Mouse (Mus musculus): ENCODE data around the gene Fbxo7. TPM values are rescaled to one million over a fixed set of nuclear protein-coding genes. Genes with fewer than 3 reads are reported as not detected.

The Fbxo7 gene
- polyA plus RNA-seq, 2 experiments = 42.1 to 67.2 TPM

GRCm38 (mm10) chr10:86011172-86011571 lies 10.6 kb upstream of the Fbxo7 start:
- H3K4me2 ChIP-seq (ENCODE audit: low read depth) = no peak overlapping the region
- H3K4me1 ChIP-seq (replicated peaks; ENCODE audit: control insufficient read depth in 2 of 2, insufficient read depth in 2 of 2, low read length in 1 of 2) = no peaks in the 10 kb centered on the region
- no peaks in the 10 kb centered on the region for H3K27me3 ChIP-seq (ENCODE audit: control insufficient read depth, insufficient read depth, low read length)
- DNase-seq (ENCODE audit: low read depth in 3 of 3, low spot score in 3 of 3) = no peak
- no peaks in the 10 kb centered on the region for H3K36me3 ChIP-seq (replicated peaks; ENCODE audit: control insufficient read depth, insufficient read depth, low read depth)
- no peaks in the 10 kb centered on the region for H3K9me3 ChIP-seq (ENCODE audit: control insufficient read depth, low read length)
- ATAC-seq (ENCODE audit: insufficient read depth) = no peak
- WGBS (ENCODE audit: insufficient replicate concordance) = 14% methylated on average over 2 of the region's 2 CpGs
- no peak overlapping the region for H3K9ac ChIP-seq (replicated peaks)
- H3K27ac ChIP-seq = no peak overlapping the region
- no peak overlapping the region for H3K4me3 ChIP-seq (ENCODE audit: insufficient read depth in 1 of 2, low read depth in 2 of 2, low read length in 2 of 2)
- TF ChIP-seq EP300 (IDR thresholded peaks at IDR 0.05; ENCODE audit: low read depth) (no peak), CTCF (IDR thresholded peaks at IDR 0.05; ENCODE audit: low read depth) (no peak)

- no peaks in the 10 kb centered on the region for H3K27me3 ChIP-seq (ENCODE audit: control insufficient read depth, insufficient read depth, low read length)
- no peak for DNase-seq (ENCODE audit: low read depth in 3 of 3, low spot score in 3 of 3)
- no peak within 1 kb of the TSS for H3K4me3 ChIP-seq (ENCODE audit: insufficient read depth in 1 of 2, low read depth in 2 of 2, low read length in 2 of 2)
- no peaks in the 10 kb centered on the region for H3K4me1 ChIP-seq (replicated peaks; ENCODE audit: control insufficient read depth in 2 of 2, insufficient read depth in 2 of 2, low read length in 1 of 2)
- no peak within 1 kb of the TSS for H3K27ac ChIP-seq
- WGBS (ENCODE audit: insufficient replicate concordance) = 76% methylated on average over 2 of the region's 2 CpGs
- no peaks in the 10 kb centered on the region for H3K36me3 ChIP-seq (replicated peaks; ENCODE audit: control insufficient read depth, insufficient read depth, low read depth)
- ATAC-seq (ENCODE audit: insufficient read depth) = no peak
- no peak within 1 kb of the TSS for H3K4me2 ChIP-seq (ENCODE audit: low read depth)
- H3K9ac ChIP-seq (replicated peaks) = no peak within 1 kb of the TSS
- H3K9me3 ChIP-seq (ENCODE audit: control insufficient read depth, low read length) = no peaks in the 10 kb centered on the region
- TF ChIP-seq EP300 (IDR thresholded peaks at IDR 0.05; ENCODE audit: low read depth) = no peak
- TF ChIP-seq CTCF (IDR thresholded peaks at IDR 0.05; ENCODE audit: low read depth) = no peak
Observed at GRCm38 (mm10) chr10:86011781-86012180, 10.0 kb upstream of the Fbxo7 start, which contains the start of gene Bpifc. Gene Bpifc, minus strand, starts transcription at chr10:86011895.

- Histone ChIP-seq H3K9me3 (ENCODE audit: control insufficient read depth, low read length) (no peaks in the 10 kb centered on the region), H3K4me2 (ENCODE audit: low read depth) (no peak overlapping the region), H3K4me3 (ENCODE audit: insufficient read depth in 1 of 2, low read depth in 2 of 2, low read length in 2 of 2) (no peak overlapping the region), H3K27ac (no peak overlapping the region), H3K4me1 (replicated peaks; ENCODE audit: control insufficient read depth in 2 of 2, insufficient read depth in 2 of 2, low read length in 1 of 2) (peaks cover 0 to 3% of the 10 kb centered on the region in 2 experiments; a peak in 1 of 4 replicates), H3K9ac (replicated peaks) (no peak overlapping the region), H3K27me3 (ENCODE audit: control insufficient read depth, insufficient read depth, low read length) (no peaks in the 10 kb centered on the region), H3K36me3 (replicated peaks; ENCODE audit: control insufficient read depth, insufficient read depth, low read depth) (no peaks in the 10 kb centered on the region)
- DNase-seq (ENCODE audit: low read depth in 3 of 3, low spot score in 3 of 3) (no peak), ATAC-seq (ENCODE audit: insufficient read depth) (no peak)
- WGBS (ENCODE audit: insufficient replicate concordance) = 79% methylated on average over 7 of the region's 7 CpGs
- TF ChIP-seq EP300 (IDR thresholded peaks at IDR 0.05; ENCODE audit: low read depth) (no peak), CTCF (IDR thresholded peaks at IDR 0.05; ENCODE audit: low read depth) (no peak)
Observed at GRCm38 (mm10) chr10:86017781-86018180, 4.0 kb upstream of the Fbxo7 start.

GRCm38 (mm10) chr10:86018813-86019212 lies 3.0 kb upstream of the Fbxo7 start:
- ATAC-seq (ENCODE audit: insufficient read depth) (no peak), DNase-seq (ENCODE audit: low read depth in 3 of 3, low spot score in 3 of 3) (no peak)
- Histone ChIP-seq H3K4me3 (ENCODE audit: insufficient read depth in 1 of 2, low read depth in 2 of 2, low read length in 2 of 2) (no peak overlapping the region), H3K4me1 (replicated peaks; ENCODE audit: control insufficient read depth in 2 of 2, insufficient read depth in 2 of 2, low read length in 1 of 2) (peaks cover 0 to 6% of the 10 kb centered on the region in 2 experiments; a peak in 2 of 4 replicates), H3K27ac (no peak overlapping the region), H3K9ac (replicated peaks) (no peak overlapping the region), H3K4me2 (ENCODE audit: low read depth) (no peak overlapping the region), H3K36me3 (replicated peaks; ENCODE audit: control insufficient read depth, insufficient read depth, low read depth) (no peaks in the 10 kb centered on the region; the same call in 1 of the 2 replicates), H3K27me3 (ENCODE audit: control insufficient read depth, insufficient read depth, low read length) (no peaks in the 10 kb centered on the region), H3K9me3 (ENCODE audit: control insufficient read depth, low read length) (no peaks in the 10 kb centered on the region)
- 30% methylated on average over 5 of the region's 5 CpGs for WGBS (ENCODE audit: insufficient replicate concordance)
- no peak for TF ChIP-seq EP300 (IDR thresholded peaks at IDR 0.05; ENCODE audit: low read depth)
- TF ChIP-seq CTCF (IDR thresholded peaks at IDR 0.05; ENCODE audit: low read depth) = no peak

GRCm38 (mm10) chr10:86021408-86021748 lies 394 bp upstream of the Fbxo7 start:
- no peak for TF ChIP-seq EP300 (IDR thresholded peaks at IDR 0.05; ENCODE audit: low read depth)
- no peak for TF ChIP-seq CTCF (IDR thresholded peaks at IDR 0.05; ENCODE audit: low read depth)
- Histone ChIP-seq H3K27me3 (ENCODE audit: control insufficient read depth, insufficient read depth, low read length) (no peaks in the 10 kb centered on the region), H3K4me2 (ENCODE audit: low read depth) (peak overlapping the region; percentile 61), H3K36me3 (replicated peaks; ENCODE audit: control insufficient read depth, insufficient read depth, low read depth) (peaks cover 12% of the 10 kb centered on the region), H3K4me3 (ENCODE audit: insufficient read depth in 1 of 2, low read depth in 2 of 2, low read length in 2 of 2) (peak overlapping the region; percentile 47 to 74), H3K9ac (replicated peaks) (peak overlapping the region; percentile 59), H3K9me3 (ENCODE audit: control insufficient read depth, low read length) (no peaks in the 10 kb centered on the region), H3K4me1 (replicated peaks; ENCODE audit: control insufficient read depth in 2 of 2, insufficient read depth in 2 of 2, low read length in 1 of 2) (peaks cover 15 to 23% of the 10 kb centered on the region in 2 experiments), H3K27ac (0 out of 2 replicates have a peak overlapping the region, but pooled peaks have one; percentile 12)
- ATAC-seq (ENCODE audit: insufficient read depth) (0 out of 2 replicates have a peak, but pooled peaks have one; percentile 5), DNase-seq (ENCODE audit: low read depth in 3 of 3, low spot score in 3 of 3) (no peak)
- WGBS (ENCODE audit: insufficient replicate concordance) = 3% methylated on average over 3 of the region's 3 CpGs
